Mouse (Mus musculus) inflammation-experienced regulatory T-cells, adult 6 months (primary cell): ENCODE data around the gene Igfbp5. TPM values are rescaled to one million over a fixed set of nuclear protein-coding genes. Genes with fewer than 3 reads are reported as not detected.

ENCODE experiments used
- ATAC-seq: one replicate; pipeline ENCODE4 v1.8.0; 2017
- polyA plus RNA-seq, 3 experiments: library from polyadenylated mRNA; unstranded; fragments of 100-300 nt; shearing (Covaris generic); gene quantifications; one replicate each; pipeline ENCODE4 v1.2.1; 2017

Gene Igfbp5
- polyA plus RNA-seq, 3 experiments from 2014 or later = 0.08 TPM; not detected in 2

DNA sequence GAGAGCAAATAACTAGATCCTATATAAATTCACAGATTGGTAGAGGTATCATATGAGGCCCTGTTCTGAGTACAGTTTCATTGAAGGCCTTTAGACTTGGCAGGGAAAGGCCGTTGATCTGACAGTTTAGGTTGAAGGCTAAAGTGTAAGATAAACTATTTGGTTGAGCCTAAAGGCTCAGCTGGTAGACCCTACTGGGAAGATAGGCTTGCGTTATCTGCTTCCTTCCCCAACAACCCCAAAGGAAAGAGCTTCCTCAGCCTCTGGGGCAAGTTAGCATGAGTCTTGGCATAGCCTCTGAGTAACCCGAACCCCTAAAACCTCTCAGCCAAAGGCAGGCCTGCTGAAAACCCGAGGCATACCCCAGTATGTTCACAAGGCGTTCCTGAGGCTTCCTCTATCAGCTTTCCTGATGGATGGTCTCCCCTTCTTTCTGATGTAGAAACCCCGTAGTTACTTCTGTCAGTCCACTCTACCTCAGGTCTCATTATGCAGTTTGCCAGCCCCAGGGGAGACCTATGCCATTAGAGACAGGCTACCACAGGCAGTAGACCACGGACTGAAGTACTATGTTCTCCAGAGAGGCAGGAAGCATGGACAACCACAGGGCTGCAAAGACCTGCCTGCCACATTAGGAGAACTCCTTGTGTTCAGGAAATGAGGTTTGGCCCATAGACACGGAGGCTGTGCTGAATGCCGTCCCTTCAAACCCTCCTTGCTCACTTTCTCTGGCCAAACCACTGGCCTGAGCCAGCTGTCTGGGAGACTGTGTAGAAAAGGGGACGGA, 6.1 kb downstream of the Igfbp5 start:
- ATAC-seq = no peak

DNA sequence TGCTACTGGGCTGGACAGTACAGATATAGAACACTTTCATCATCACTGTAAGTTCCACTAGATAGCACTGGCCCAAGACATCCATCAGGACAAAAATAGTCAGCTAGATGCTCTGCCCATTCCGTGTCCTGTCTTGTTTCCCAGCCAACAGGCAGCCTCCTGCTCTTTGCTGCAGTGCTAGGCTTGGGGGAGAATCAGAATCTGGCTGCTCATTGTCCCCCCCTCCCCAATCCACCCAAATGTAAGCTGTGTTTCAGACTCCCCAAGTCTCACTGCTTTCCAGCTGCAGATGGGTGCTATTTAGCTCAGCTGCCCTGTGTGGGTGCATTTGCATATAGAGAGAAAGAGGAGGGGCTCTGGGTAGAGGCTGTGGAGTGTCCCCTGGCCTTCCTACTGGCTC, 7.3 kb downstream of the Igfbp5 start:
- no peak for ATAC-seq

DNA sequence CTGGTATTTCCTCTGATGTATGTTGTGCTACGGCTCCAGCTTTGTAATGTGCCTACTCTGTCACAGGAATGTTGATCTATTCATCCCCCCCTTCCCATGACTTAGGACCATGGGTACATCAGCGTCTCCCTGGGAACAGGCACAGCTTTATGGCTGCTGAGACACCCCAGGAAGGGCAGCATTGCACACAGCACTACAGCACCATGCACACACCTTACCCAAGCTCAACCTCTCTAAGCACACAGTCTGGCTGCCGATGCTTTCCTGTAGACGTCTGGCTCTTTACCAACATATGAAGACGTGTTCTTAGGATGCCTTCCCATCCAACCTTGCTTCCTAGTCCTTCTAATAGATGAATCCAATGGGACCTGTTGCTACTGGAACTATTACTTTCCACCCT, 8.3 kb downstream of the Igfbp5 start:
- ATAC-seq = no peak

DNA sequence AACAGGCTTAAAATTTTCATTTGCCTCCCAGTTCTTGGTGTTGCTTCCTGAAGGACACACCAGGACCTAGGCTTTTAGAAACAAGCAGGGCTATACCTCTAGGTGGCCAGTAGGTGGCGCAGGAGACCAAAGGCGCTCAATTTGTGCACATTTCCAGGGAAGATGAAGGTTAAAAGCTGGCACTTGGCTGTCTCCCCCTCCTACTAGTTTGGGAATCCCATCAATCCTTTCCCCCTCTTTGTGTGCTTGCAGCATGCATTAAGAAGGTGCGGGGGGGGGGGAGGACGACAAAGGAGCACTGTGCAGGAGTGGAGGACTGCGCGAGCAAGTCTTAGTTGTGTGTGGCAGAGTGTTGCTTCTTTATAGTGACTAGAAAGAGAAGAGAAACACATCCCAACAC, 8.8 kb downstream of the Igfbp5 start:
- no peak for ATAC-seq

DNA sequence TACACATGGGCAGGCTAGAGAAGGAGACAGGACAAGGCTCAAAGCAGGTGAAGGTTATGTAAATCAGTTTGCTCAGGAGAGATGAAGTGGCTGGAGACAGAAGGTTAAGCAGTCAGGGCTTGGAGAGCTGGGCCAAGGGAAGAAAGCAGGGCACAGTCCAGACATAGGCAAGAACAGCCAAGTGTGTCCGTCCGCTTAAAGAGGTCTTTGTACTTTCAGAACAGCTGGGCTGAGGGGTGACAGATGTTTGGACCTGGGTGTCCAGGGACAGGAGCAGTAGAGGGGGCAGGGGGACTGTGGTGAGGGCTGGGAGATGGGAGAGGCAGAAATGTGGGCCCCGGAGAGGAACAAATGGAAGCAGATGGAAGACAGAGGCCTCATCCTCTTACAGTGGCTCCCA, 10.4 kb downstream of the Igfbp5 start:
- no peak for ATAC-seq

DNA sequence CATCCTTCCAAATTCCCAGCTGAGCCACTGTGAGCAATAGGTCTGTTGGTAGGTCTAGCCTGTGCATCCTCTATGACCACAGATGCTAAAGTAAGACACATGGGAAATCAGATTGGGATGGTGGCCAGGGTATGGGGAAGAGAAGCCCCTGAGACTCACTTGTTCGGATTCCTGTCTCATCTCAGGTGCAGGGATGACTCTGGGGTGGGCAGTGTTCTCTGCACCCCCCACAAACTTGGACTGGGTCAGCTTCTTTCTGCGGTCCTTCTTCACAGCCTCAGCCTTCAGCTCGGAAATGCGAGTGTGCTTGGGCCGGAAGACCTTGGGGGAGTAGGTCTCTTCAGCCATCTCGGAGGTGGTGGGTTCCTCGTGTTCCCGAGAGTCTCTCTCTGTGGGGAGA, 11.0 kb downstream of the Igfbp5 start:
- ATAC-seq = no peak

DNA sequence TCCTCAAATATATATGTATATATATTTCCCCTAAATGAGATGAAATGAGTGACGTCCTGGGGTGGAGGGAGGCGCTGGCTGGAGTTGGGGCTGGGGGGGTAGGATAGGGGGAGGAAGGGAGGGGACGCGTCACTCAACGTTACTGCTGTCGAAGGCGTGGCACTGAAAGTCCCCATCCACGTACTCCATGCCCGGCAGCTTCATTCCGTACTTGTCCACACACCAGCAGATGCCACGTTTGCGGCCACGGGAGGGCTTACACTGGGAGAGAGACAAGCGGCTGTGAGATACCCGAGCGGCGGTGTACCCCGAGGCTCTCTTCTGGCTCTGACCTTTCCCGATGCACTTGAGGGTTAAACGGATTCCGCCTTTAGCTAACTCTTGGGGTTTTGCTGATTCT, 12.4 kb downstream of the Igfbp5 start:
- no peak for ATAC-seq

DNA sequence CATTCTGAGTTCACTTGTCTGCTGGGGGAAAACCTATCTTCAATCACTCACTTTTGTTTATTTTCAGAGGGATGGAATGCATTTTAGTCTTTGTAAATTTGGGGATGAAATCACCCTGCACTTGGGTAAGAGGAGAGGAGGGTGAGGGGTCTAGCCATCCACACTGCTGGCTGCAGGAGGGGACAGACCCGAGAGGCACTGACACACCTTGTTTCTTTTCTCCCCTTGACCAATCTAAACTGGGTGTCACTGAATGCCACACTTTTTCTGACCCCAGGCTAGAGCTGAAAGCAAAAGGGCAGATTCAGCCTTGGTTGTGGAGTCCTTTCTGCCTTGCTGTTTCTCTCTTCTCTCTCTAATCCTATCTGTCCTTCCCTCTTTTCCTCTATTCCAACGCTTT, 13.0 kb downstream of the Igfbp5 start:
- ATAC-seq = no peak

DNA sequence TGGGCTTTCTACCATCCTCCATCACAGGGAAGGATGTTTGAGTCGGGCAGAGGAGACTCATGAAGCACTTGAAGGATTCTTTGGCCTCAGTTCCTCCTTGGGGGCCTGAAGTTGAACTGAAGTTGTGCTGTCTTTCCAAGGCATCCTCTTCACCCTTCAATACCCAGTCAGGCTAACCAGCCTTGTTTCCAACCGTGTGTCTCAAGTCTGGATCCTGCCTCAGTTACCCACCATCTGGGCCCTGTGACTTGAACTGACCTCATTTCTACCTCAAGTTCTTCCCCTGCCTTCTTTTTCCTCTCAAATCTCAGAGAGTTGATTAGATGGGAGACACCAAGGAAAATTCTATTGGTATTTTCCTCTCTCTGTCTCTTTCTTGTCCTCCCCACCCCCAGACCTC, 14.2 kb downstream of the Igfbp5 start:
- ATAC-seq = no peak

DNA sequence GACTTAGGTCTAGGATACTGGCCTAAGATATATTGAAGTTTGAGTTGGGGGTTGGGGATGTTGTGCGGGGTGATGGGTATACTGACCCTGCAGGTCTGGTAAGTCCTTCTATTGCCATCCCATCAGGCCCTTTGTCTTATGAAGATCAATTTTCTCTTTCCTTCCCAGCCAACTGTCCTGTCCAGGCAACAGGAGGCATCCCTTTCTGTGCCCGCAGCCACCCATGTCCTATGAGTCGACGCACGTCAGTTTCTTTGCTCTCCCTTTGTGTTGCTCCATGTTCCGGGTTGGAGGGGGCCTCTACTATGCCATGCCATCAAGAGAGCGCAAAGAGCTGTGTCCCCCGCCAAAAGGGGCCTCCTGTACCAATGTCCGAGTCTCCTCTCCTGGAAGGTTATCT, 14.7 kb downstream of the Igfbp5 start:
- no peak for ATAC-seq

DNA sequence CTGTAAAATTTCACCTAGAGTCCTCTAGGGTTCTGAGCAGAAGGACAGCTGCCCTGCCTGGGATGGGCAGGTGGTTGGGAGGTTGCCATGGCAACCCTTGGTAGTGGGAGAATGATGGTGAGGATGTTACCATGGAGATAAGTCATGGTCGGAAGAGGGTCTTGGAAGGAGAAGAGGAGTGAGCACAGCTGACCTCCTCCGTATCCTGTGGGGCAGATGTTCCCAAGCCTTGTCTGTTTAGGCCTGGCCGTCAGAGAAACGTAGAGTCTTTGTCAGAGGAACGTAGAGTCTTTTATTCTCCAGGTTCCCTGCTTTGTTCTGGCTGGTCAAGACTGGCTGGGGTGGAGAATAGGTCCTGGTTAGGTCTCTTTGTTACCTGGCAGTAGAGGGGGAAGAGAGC, 15.8 kb downstream of the Igfbp5 start:
- ATAC-seq = no peak

DNA sequence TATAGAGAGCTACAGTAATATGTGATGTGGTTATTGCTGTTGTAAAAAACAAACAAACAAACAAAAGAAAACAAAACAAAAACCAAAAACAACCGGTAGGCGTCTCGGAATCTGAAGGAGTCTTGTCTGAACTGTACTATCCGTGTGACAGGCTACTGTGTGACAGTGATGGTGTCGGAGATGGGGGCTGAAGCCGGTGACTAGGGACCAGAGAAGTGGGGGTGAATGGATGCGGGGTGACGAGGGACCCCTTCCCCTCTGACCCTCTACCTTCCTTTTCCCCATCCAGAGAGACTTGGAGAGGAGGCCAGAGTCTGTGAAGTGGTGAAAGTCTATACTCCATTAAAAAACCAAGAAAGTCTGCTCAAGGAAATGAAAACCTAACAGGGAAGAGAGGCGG, 16.4 kb downstream of the Igfbp5 start:
- no peak for ATAC-seq

DNA sequence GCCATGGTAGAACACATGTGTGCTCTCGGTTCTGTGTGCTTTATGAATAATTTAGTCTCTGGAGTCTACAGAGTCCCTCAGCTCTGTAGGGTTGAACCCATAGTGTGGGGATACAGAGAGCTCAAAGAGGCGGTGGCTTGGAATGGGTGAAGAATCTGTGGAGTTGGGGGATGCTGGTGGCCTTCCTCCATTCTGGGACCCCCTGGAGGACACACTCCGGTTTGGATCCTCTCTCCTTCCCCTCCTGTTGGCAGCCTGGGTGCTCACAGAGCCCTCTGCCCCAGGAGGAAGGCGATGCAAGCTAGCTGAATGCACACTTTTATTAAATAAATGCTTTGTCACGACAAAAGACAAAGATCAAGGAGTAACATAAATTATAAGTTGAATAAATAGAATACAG, 17.1 kb downstream of the Igfbp5 start:
- ATAC-seq = no peak

DNA sequence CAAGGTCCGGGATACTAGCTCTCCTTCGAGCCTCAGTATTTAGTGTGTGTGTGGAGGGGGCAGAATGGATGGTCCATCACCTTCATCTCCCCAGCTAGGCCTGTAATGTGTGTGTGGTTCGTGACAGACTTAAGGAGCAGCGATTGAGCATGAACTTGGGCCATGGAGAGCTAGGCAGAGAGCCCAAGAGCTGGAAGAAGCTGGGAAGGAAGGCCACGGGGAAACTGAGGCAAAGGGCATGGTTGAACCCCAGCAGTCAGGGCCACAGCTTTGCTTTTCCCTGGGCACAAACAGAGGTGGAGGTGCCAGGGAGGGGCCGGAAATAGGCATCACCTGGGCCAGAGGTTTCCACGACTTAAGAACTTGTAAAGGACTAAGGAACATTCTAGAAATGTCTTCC, 17.5 kb downstream of the Igfbp5 start:
- ATAC-seq = no peak

DNA sequence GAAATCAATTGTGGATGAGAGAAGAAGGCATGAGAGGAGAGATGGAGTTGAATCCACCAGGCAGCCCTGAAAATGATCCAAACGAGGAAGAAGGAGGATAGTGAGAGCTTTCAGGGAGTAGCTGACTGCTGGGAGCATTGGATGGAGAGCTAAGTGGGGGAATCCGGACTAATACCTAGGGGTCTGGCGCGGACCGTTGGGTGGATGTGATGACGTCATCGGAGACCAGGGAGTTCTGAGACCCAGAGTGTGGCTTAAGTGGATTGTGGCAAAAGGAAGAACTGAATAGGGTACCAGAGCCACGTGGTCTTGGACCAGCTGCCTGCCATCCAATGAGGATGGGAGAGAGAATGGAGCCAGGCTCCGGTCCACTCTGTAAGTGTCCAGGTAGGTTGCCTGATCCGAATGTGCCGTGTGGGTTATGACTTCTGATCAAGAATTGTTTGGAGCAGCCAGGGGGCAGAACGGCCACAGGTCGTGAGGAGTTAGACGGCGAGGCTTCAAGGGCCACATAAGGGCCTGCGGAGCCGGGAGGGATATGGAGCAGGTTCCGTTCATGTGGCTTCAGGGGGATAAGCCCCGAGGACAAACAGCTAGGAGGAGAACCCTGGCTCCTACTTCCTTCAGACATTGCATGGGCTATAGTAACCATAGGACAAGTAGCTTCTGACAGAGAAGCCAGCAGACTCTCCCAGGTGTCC, 18.3 kb downstream of the Igfbp5 start:
- no peak for ATAC-seq

DNA sequence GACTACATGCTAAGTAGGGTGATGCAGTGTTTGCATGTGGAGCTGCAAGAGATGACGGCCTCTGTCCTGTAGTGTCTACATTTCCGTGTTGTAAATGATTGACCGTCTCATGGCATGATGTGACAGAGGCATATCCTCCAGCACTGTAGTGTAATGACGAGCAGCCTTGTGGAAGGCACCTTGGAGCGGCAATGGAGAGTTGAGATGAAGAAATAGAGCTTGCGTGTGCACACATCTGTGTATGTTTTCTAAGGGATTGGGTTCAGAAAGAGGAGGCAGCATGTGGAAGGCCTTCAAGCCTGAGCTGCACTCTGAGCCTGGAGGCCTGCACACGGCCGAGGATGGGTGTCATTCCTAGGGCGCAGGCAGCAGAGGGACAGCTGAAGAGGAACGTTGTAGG, 19.0 kb downstream of the Igfbp5 start:
- ATAC-seq = no peak

DNA sequence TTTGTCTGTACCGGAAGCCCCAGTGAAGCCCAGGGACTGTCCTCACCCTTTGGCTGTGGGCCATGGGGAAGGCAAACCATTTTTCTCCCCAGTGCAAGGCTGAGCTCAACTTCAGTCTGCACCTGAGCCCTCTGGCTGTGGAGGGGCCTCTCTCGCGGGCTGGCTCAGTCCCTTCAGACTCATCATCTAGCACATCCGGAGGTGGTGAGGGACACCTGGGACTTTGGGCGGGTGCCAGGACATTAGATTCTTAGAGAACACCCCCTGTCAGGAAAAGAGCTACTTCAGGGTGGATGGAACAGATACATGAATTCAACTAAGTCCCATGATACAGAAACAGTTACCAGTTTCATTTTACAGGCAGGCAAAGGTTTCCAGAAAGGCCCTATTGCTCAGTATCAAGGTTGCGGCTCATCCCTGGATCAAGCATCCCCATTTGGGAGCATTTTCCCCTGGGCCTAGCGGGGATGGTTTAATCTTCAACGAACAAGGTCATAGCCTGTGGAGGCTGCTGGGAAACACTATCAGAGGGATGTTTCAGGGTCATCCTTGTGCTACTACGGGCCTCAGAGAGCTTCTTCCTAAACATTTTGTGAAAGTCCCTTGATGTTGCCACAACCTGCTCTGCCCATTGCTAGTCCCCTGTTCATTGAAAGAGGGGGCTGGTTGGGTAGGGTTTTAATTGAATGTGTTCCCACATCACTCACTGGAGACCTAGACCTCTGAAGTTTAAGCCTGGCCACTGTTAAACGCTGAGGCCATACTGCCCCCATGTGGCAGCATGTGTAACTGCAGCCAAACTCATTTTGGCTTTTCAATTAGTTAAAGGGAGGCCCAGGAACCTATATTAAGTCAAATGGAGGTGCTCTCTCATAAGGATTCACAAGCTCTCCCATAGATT, 20.1 kb downstream of the Igfbp5 start:
- no peak for ATAC-seq

DNA sequence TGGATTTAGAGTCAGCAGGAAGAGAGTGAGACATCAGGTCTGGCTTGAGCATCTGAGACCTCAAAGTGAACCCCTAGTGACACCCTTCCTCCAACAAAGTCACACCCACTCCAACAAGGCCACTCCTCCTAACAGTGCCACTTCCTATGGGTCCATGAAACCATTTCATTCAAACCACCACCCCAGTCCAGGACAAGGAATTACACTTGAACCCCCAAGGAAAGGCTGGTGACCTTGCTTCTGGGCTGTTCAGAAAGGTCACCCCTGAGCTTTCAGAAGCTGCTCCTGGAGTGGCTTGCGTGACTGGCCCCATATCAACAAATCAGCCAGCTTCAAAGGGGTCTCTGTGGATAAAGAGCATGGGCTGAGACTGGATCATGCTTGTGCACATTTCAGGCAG, 20.9 kb downstream of the Igfbp5 start:
- no peak for ATAC-seq

DNA sequence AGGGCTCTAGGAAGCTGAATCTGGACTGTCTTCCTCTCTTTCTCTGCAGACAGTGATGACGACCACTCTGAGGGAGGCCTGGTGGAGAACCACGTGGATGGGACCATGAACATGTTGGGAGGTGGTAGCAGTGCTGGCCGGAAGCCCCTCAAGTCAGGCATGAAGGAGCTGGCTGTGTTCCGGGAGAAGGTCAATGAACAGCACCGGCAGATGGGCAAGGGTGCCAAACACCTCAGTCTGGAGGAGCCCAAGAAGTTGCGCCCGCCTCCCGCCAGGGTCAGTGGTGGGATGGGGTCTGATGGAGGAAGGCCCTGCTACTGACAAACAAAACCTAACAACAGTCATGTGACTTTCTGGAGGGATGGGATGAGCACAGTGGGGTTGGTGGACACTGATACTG, 25.6 kb downstream of the Igfbp5 start:
- no peak for ATAC-seq

DNA sequence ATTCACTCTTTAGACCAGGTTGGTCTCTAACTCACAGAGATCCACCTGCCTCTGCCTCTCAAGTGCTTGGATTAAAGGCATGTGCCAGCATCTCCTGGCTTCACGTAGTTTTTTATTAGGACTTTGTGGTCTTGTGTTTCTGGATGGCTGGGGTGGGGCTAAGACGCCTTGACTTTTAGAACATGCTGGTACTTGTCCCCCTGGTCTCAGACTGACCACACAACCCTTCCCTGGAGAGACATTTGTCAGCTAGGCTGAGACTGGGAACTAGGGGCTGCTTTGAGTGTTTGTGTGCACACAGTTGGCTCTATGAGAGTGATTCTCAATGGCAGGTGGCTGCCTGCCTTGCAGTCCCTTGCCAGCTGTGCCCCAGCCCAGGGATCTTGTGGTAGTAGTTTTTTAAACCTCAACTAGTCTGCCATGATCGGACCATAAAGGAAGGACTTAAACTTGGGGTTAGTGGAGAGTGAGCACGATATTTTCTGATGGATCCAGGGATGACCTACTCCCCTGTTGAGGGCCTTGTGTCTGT, 26.8 kb downstream of the Igfbp5 start:
- ATAC-seq = no peak

DNA sequence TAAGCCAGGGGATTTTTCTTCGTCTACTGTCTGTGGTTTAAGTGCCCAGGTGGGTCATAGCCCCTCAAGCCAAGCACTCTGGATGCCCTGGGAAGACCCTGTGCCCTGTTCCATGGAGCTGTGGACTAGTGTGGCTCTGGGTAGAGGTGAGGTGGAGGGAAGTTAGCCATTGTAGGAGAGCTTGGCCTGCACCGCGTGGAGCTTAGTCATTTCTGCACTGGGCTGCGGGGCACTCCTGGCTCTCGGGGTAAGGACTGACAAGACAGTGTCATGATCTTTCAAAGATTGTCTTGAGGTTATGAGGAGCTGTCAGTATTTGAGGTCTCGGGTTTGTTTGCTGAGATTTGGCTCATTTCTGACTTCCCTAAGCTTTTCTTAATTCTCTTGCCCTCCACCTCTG, 30.0 kb downstream of the Igfbp5 start:
- no peak for ATAC-seq

DNA sequence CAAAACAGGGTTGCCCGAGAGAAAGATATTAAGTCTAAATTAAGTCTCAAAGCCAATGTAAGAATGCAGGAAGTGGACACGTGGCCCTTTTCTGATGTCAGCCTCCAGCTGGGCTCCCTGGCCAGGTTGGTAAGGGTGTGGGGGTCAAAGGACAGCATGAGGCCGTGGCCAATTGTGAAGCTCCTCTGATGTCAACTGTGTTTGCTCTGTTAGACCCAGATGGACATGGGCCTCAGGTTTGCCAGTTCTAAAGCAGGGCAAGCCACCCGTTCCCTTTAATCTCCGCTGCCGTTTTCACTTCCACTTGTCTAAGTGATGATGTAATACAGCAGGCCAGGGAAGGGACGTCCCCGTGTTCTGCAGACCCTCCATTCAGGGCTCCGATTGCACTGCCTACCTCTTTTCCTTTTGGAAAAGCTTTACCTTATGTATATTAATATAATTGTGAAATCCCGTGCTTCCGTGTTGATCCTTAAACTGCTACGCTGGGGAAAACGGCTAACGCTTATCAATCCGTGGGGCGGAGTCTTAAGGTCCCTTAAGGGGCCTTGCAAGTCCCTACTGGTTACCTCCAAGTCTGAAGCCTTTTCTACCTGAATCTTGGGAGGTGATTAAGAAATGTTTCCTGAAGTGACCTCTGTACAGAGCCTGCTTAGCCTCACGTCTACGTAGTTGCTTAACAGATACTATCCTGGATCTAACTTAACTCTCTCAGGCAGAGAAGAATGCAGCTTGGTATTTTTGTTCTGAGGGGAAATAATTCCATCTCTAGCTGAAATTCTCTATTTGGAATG, 31.8 kb downstream of the Igfbp5 start:
- no peak for ATAC-seq
